In genomic region chr7:133759611-133760353, GRCm38 (mm10) we compare ENCODE assay signal across 9 mouse cellular contexts. TPM values are rescaled to one million over a fixed set of nuclear protein-coding genes. Genes with fewer than 3 reads are reported as not detected.
DNase-seq lines count a peak whose midpoint lies in the region; ATAC-seq and TF ChIP-seq lines count a peak whose summit lies in the region.
"Had no signal": no experiment of that assay in that cellular context is flagged by ENCODE, and none has a peak within 500 bp of the region (broad histone marks: within the 10 kb centered on the region; RNA-seq: fewer than 3 reads in every experiment).

No protein-coding gene starts in this region.

- peak overlapping the region; percentile 42 for H3K4me2 ChIP-seq in lung, embryonic 14.5 days
- H3K4me2 ChIP-seq in forebrain, embryonic 11.5 days (ENCODE audit: low read depth, low read length, severe bottlenecking) = peak overlapping the region; percentile 65
- H3K4me2 ChIP-seq in neural tube, embryonic 15.5 days = peak overlapping the region; percentile 42

- WGBS in lung, embryonic 14.5 days = 21% methylated on average over 27 of the region's 27 CpGs
- WGBS in forebrain, embryonic 11.5 days = 2% methylated on average over 27 of the region's 27 CpGs
- WGBS in neural tube, embryonic 15.5 days = 7% methylated on average over 27 of the region's 27 CpGs

- no peaks in the 10 kb centered on the region for H3K36me3 ChIP-seq in lung, embryonic 14.5 days (ENCODE audit: insufficient read depth)
- H3K36me3 ChIP-seq in forebrain, embryonic 11.5 days (ENCODE audit: control insufficient read depth, insufficient read depth, low read length) = no peaks in the 10 kb centered on the region; the same call in 1 of the 2 replicates
- H3K36me3 ChIP-seq in neural tube, embryonic 15.5 days = no peaks in the 10 kb centered on the region

- no peaks in the 10 kb centered on the region for H3K9me3 ChIP-seq in lung, embryonic 14.5 days (ENCODE audit: low read depth, low read length)
- H3K9me3 ChIP-seq in forebrain, embryonic 11.5 days (ENCODE audit: control insufficient read depth, low read length) = no peaks in the 10 kb centered on the region
- no peaks in the 10 kb centered on the region for H3K9me3 ChIP-seq in neural tube, embryonic 15.5 days (replicated peaks)

- no peaks in the 10 kb centered on the region for H3K27me3 ChIP-seq in lung, embryonic 14.5 days (ENCODE audit: insufficient read depth, low read length)
- no peaks in the 10 kb centered on the region for H3K27me3 ChIP-seq in forebrain, embryonic 11.5 days (ENCODE audit: control insufficient read depth, insufficient read depth, low read length)
- H3K27me3 ChIP-seq in neural tube, embryonic 15.5 days (replicated peaks) = no peaks in the 10 kb centered on the region

- peak; percentile 60; the same call in 1 of the 2 replicates for ATAC-seq in lung, embryonic 14.5 days (ENCODE audit: insufficient read depth)
- peak; percentile 97 for ATAC-seq in forebrain, embryonic 11.5 days (replicated peaks; ENCODE audit: low FRiP score)
- peak; percentile 68; the same call in 1 of the 2 replicates for ATAC-seq in neural tube, embryonic 15.5 days (ENCODE audit: low FRiP score)
- no peak for ATAC-seq in erythroblast, adult 5-6 weeks (replicated peaks; ENCODE audit: low FRiP score, poor library complexity, severe bottlenecking)

- DNase-seq in lung, embryonic 14.5 days = peak; percentile 37
- DNase-seq in lung, postnatal 10 days = no peak
- peak; percentile 86 for DNase-seq in forebrain, embryonic 11.5 days (ENCODE audit: low spot score)
- DNase-seq in kidney, postnatal 14 days = peak; percentile 22
- no peak for DNase-seq in adrenal gland, postnatal 36 days
- DNase-seq in frontal cortex, postnatal 25 days (ENCODE audit: low spot score in 2 of 2) = no peak

- no peaks in the 10 kb centered on the region for H3K4me1 ChIP-seq in lung, embryonic 14.5 days (ENCODE audit: insufficient read depth)
- H3K4me1 ChIP-seq in forebrain, embryonic 11.5 days (replicated peaks; ENCODE audit: control insufficient read depth, insufficient read depth, low read length) = peaks cover 9% of the 10 kb centered on the region
- peaks cover 17% of the 10 kb centered on the region for H3K4me1 ChIP-seq in neural tube, embryonic 15.5 days

- no peak overlapping the region; the same call in 1 of the 2 replicates for H3K9ac ChIP-seq in lung, embryonic 14.5 days
- H3K9ac ChIP-seq in forebrain, embryonic 11.5 days (ENCODE audit: low read length) = peak overlapping the region; percentile 62
- H3K9ac ChIP-seq in neural tube, embryonic 15.5 days (replicated peaks) = no peak overlapping the region

- TF ChIP-seq CTCF in lung, embryonic 14.5 days (IDR thresholded peaks at IDR 0.05; ENCODE audit: low read depth) = no peak

- no peak overlapping the region for H3K4me3 ChIP-seq in lung, embryonic 14.5 days (ENCODE audit: low read depth, low read length)
- H3K4me3 ChIP-seq in forebrain, embryonic 11.5 days (ENCODE audit: low read depth, low read length) = peak overlapping the region; percentile 36
- no peak overlapping the region for H3K4me3 ChIP-seq in neural tube, embryonic 15.5 days (replicated peaks)

- no peak overlapping the region for H3K27ac ChIP-seq in lung, embryonic 14.5 days (ENCODE audit: low read depth)
- peak overlapping the region; percentile 96 for H3K27ac ChIP-seq in forebrain, embryonic 11.5 days (ENCODE audit: low read depth, low read length)
- H3K27ac ChIP-seq in neural tube, embryonic 15.5 days (replicated peaks) = peak overlapping the region; percentile 42; the same call in 1 of the 2 replicates

RNA-seq across cellular contexts. Expression of gene Fank1, which starts 16.9 kb away (rescaled TPM):
- polyA plus RNA-seq in lung, embryonic 14.5 days (2014; fragmentation: Nextera tagmentation; extraction: Ambion mirVana) = 0.29 and 0.30 TPM in 2 replicates
- polyA plus RNA-seq in forebrain, embryonic 11.5 days (2014; fragmentation: Nextera tagmentation; extraction: Ambion mirVana) = 1.5 and 1.7 TPM in 2 replicates
- 2.8 and 3.5 TPM in 2 replicates for polyA plus RNA-seq in neural tube, embryonic 15.5 days (2015; fragmentation: Nextera tagmentation; extraction: Ambion mirVana)
- total RNA-seq in adrenal gland, postnatal 36 days (2021) = under 1 TPM in 1 of 2 experiments, not detected in 1; 0.50 TPM
- total RNA-seq in erythroblast, adult 5-6 weeks (2015; ENCODE audit: low replicate concordance) = not detected in 2 replicates
- total RNA-seq in erythroblast, adult 5-6 weeks (2017; ENCODE audit: low replicate concordance) = not detected in 2 replicates
- polyA plus RNA-seq: liver, embryonic 16.5 days had no signal

RNA-seq across cellular contexts. Expression of gene Dhx32, which starts 22.7 kb away (rescaled TPM):
- polyA plus RNA-seq in lung, embryonic 14.5 days (2014; fragmentation: Nextera tagmentation; extraction: Ambion mirVana) = 22.6 and 24.5 TPM in 2 replicates
- 75.4 and 78.6 TPM in 2 replicates for polyA plus RNA-seq in forebrain, embryonic 11.5 days (2014; fragmentation: Nextera tagmentation; extraction: Ambion mirVana)
- 37.4 and 38.2 TPM in 2 replicates for polyA plus RNA-seq in neural tube, embryonic 15.5 days (2015; fragmentation: Nextera tagmentation; extraction: Ambion mirVana)
- 10 to 100 TPM; 57.7 to 62.5 TPM for total RNA-seq in adrenal gland, postnatal 36 days (2021)
- total RNA-seq in erythroblast, adult 5-6 weeks (2015; ENCODE audit: low replicate concordance) = 4.2 and 24.2 TPM in 2 replicates
- total RNA-seq in erythroblast, adult 5-6 weeks (2017; ENCODE audit: low replicate concordance) = 4.8 and 10.5 TPM in 2 replicates

RNA-seq across cellular contexts. Expression of gene Uros, which starts 49.9 kb away (rescaled TPM):
- 27.0 TPM in 2 replicates for polyA plus RNA-seq in lung, embryonic 14.5 days (2014; fragmentation: Nextera tagmentation; extraction: Ambion mirVana)
- 37.6 and 39.0 TPM in 2 replicates for polyA plus RNA-seq in forebrain, embryonic 11.5 days (2014; fragmentation: Nextera tagmentation; extraction: Ambion mirVana)
- 51.3 and 52.2 TPM in 2 replicates for polyA plus RNA-seq in neural tube, embryonic 15.5 days (2015; fragmentation: Nextera tagmentation; extraction: Ambion mirVana)
- 10 to 100 TPM; 13.3 to 16.1 TPM for total RNA-seq in adrenal gland, postnatal 36 days (2021)
- total RNA-seq in erythroblast, adult 5-6 weeks (2015; ENCODE audit: low replicate concordance) = 195 and 213 TPM in 2 replicates
- total RNA-seq in erythroblast, adult 5-6 weeks (2017; ENCODE audit: low replicate concordance) = 278 and 315 TPM in 2 replicates

RNA-seq across cellular contexts. Expression of gene Bccip, which starts 50.6 kb away (rescaled TPM):
- 180 and 181 TPM in 2 replicates for polyA plus RNA-seq in lung, embryonic 14.5 days (2014; fragmentation: Nextera tagmentation; extraction: Ambion mirVana)
- polyA plus RNA-seq in forebrain, embryonic 11.5 days (2014; fragmentation: Nextera tagmentation; extraction: Ambion mirVana) = 171 and 180 TPM in 2 replicates
- 103 and 109 TPM in 2 replicates for polyA plus RNA-seq in neural tube, embryonic 15.5 days (2015; fragmentation: Nextera tagmentation; extraction: Ambion mirVana)
- 10 to 100 TPM; 61.7 to 64.2 TPM for total RNA-seq in adrenal gland, postnatal 36 days (2021)
- 20.7 and 26.1 TPM in 2 replicates for total RNA-seq in erythroblast, adult 5-6 weeks (2015; ENCODE audit: low replicate concordance)
- 21.2 and 30.1 TPM in 2 replicates for total RNA-seq in erythroblast, adult 5-6 weeks (2017; ENCODE audit: low replicate concordance)

Comparison
In these comparisons a context has a peak if more than half of its experiments do, and no peak if none do; other contexts are left out.
1. DNase-seq: peak in lung, embryonic 14.5 days (single experiment), forebrain, embryonic 11.5 days (single experiment) and kidney, postnatal 14 days (single experiment); none in lung, postnatal 10 days (single experiment), adrenal gland, postnatal 36 days (0 of 2) and frontal cortex, postnatal 25 days (0 of 2).
2. Peak in every context shown above with its lines, with median percentiles within 50 percentile points of each other: H3K4me2 ChIP-seq.